Mouse (Mus musculus) stomach, embryonic 14.5 days (tissue): ENCODE data around the gene Fam20c. TPM values are rescaled to one million over a fixed set of nuclear protein-coding genes. Genes with fewer than 3 reads are reported as not detected.

Experiments used
- ATAC-seq: fragments of 200-750 bp; cut with Nextera tagmentation; 2 replicates; pipeline ENCODE4 v1.8.0; 2017; ENCODE audit warnings: low read depth, moderate TSS enrichment; ENCODE audit not compliant: insufficient number of reproducible peaks, insufficient read depth, low FRiP score
- H3K27ac ChIP-seq: fragments of 300-500 bp; sonication (generic); 2 replicates; pipeline ENCODE4 v1.5.1; 2014; ENCODE audit warnings: mild to moderate bottlenecking, low read length, moderate library complexity, mixed read lengths
- H3K27me3 ChIP-seq: fragments of 300-500 bp; sonication (generic); 2 replicates; pipeline ENCODE4 v1.6.1; 2014; ENCODE audit warnings: low read length, control low read depth, mixed read lengths; ENCODE audit not compliant: control insufficient read depth, insufficient read depth
- H3K36me3 ChIP-seq: fragments of 300-500 bp; sonication (generic); 2 replicates; pipeline ENCODE4 v1.6.1; 2014; ENCODE audit warnings: mild to moderate bottlenecking, control low read depth, low read length, moderate library complexity, mixed read lengths; ENCODE audit not compliant: control insufficient read depth, insufficient read depth
- H3K4me1 ChIP-seq: fragments of 300-500 bp; sonication (generic); 2 replicates; pipeline ENCODE4 v1.6.1; 2014; ENCODE audit warnings: low read length, control low read depth, mixed read lengths; ENCODE audit not compliant: control insufficient read depth, insufficient read depth
- H3K4me2 ChIP-seq: fragments of 300-500 bp; sonication (generic); replicated peaks from 2 replicates; pipeline ENCODE4 v1.6.1; 2014; ENCODE audit warnings: low read depth, low read length, control low read depth
- H3K4me3 ChIP-seq: fragments of 300-500 bp; sonication (generic); 2 replicates; pipeline ENCODE4 v1.5.1; 2014; ENCODE audit warnings: low read depth, low read length, control low read depth
- H3K9ac ChIP-seq: fragments of 300-500 bp; sonication (generic); replicated peaks from 2 replicates; pipeline ENCODE4 v1.6.1; 2014; ENCODE audit warnings: low read depth, mild to moderate bottlenecking, control low read depth, low read length, moderate library complexity, mixed read lengths
- H3K9me3 ChIP-seq: fragments of 300-500 bp; sonication (generic); 2 replicates; pipeline ENCODE4 v1.6.1; 2016; ENCODE audit warnings: low read depth, low read length, control low read depth; ENCODE audit not compliant: control insufficient read depth
- WGBS: fragments of 180-500 bp; shearing (Covaris S2); extraction: QIAGEN DNeasy Blood & Tissue Kit; methylation state at CpG from one replicate; pipeline ENCODE4 v1.1.7; 2014; 5-methylcytosine and 5-hydroxymethylcytosine counted together
- polyA plus RNA-seq: library from polyadenylated mRNA; unstranded; fragments of >200 nt; fragmentation: Nextera tagmentation; extraction: Ambion mirVana; gene quantifications from 2 replicates; pipeline ENCODE4 v1.2.1, GENCODE M21; 2014

The Fam20c gene
- polyA plus RNA-seq, 1 experiment from 2014 or later: 8.9 TPM

DNA sequence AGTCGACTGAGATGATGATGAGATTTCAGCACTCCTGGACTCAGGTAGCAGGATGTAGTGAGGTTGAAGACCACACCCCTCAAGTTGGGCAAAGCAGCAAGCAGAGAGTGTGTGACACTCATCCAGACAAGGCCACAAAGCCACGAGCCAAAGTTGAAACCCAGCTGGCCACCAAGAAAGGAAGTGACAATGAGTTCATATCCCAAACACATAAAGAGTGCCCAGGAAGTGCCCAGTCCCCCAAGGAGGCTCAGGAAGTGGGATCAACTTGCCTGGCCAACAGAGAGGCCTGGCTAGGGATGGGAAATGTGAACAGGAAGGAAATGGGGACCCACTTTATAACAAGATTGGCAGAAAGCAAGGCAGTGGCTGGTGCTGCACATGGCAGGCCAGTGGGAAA, 99.0 kb downstream of the Fam20c start:
- H3K9me3 ChIP-seq: no peaks in the 10 kb centered on the region
- no peaks in the 10 kb centered on the region for H3K36me3 ChIP-seq
- WGBS: 77% methylated on average over 2 of the region's 2 CpGs
- peaks cover 5% of the 10 kb centered on the region; the same call in 1 of the 2 replicates for H3K4me1 ChIP-seq
- H3K4me3 ChIP-seq: no peak overlapping the region
- H3K27ac ChIP-seq: no peak overlapping the region
- H3K4me2 ChIP-seq: no peak overlapping the region
- ATAC-seq: no peak
- H3K27me3 ChIP-seq: no peaks in the 10 kb centered on the region
- no peak overlapping the region for H3K9ac ChIP-seq

DNA sequence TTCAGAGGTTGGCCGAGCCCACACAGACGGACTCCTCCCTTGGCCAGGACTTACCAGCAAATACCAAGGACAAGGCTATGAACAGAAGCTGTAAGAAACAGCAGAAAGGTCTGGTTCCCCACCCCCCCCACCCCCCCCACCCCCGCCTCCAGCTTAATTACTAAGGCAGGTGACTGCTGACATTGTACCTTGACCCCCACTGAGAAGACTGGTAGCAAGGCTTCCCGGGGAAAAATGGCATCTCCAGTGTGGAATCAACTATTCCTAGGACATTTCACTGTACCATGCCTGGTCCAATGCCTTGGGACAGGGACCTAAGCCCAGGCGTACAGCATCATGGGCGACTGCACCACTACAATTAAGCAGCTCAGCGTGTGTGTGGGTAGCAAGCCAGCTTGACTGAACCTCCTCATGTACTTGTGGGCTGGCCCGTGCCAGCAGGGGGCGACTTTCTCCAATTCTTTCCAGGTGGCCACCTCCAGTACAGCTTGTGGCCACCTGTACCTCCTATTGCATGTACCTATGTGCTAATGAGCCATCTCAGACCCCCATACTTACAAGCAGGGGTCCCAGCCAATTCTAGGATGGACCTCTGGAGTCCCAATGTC, 102.8 kb downstream of the Fam20c start:
- H3K4me3 ChIP-seq: no peak overlapping the region
- H3K4me2 ChIP-seq: no peak overlapping the region
- H3K27me3 ChIP-seq: no peaks in the 10 kb centered on the region
- H3K36me3 ChIP-seq: no peaks in the 10 kb centered on the region
- no peaks in the 10 kb centered on the region for H3K9me3 ChIP-seq
- H3K9ac ChIP-seq: no peak overlapping the region
- ATAC-seq: no peak; the same call in 1 of the 2 replicates
- 34% methylated on average over 9 of the region's 9 CpGs for WGBS
- no peak overlapping the region for H3K27ac ChIP-seq
- H3K4me1 ChIP-seq: 0 out of 2 replicates have a peak, but pooled peaks cover 3% of the 10 kb centered on the region

DNA sequence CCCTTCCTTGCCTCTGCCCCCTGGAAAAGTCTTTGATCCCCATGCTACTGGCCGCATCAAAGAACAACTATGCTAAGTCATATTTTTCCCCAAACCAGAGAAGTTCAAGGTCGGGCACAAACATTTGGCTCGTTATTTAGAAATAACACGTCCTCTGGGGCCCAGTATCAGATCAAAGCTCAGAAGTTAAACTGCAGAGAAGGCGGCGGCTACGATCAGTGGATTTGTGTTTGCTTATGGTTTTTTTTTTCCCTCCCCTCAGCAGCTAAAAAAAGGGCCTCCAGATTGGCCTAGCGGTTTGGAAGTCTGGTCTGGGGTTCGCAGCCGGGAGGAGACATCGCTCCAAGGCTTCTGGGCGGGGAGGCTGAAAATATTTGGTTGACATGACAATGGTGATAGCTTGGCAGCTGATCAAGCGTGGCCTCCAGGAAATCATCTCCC, 103.5 kb downstream of the Fam20c start:
- H3K4me2 ChIP-seq: no peak overlapping the region
- H3K27ac ChIP-seq: no peak overlapping the region
- 42% methylated on average over 13 of the region's 13 CpGs for WGBS
- ATAC-seq: no peak
- no peaks in the 10 kb centered on the region for H3K36me3 ChIP-seq
- no peaks in the 10 kb centered on the region for H3K9me3 ChIP-seq
- H3K9ac ChIP-seq: no peak overlapping the region
- H3K4me3 ChIP-seq: no peak overlapping the region
- H3K27me3 ChIP-seq: no peaks in the 10 kb centered on the region
- H3K4me1 ChIP-seq: 0 out of 2 replicates have a peak, but pooled peaks cover 3% of the 10 kb centered on the region

Other genes starting within 250 kb of the Fam20c start
- not detected in 2 replicates for gene 1700123K08Rik, start 189.8 kb upstream of the Fam20c start, polyA plus RNA-seq
- 82.4 and 87.8 TPM in 2 replicates for gene Zfp68, start 134.8 kb upstream of the Fam20c start, polyA plus RNA-seq
- 13.1 and 14.7 TPM in 2 replicates for gene A430033K04Rik, start 131.7 kb upstream of the Fam20c start, polyA plus RNA-seq
- not detected in 2 replicates for gene Gm5294, start 65.6 kb downstream of the Fam20c start, polyA plus RNA-seq
- 61.2 and 66.6 TPM in 2 replicates for gene Pdgfa, start 242.9 kb downstream of the Fam20c start, polyA plus RNA-seq